9 mouse cellular contexts compared by ENCODE assay signal in genomic region chr8:109970323-109970722, GRCm38 (mm10). TPM values are rescaled to one million over a fixed set of nuclear protein-coding genes. Genes with fewer than 3 reads are reported as not detected.
DNase-seq lines count a peak whose midpoint lies in the region; ATAC-seq and TF ChIP-seq lines count a peak whose summit lies in the region.
"Had no signal": no experiment of that assay in that cellular context is flagged by ENCODE, and none has a peak within 500 bp of the region (broad histone marks: within the 10 kb centered on the region; RNA-seq: fewer than 3 reads in every experiment).

No protein-coding gene starts in this region.

- no peak overlapping the region for H3K4me3 ChIP-seq in cerebellum, adult 2 months (replicated peaks; ENCODE audit: insufficient read depth, low read depth, low read length)
- no peak overlapping the region for H3K4me3 ChIP-seq in liver, adult 2 months (ENCODE audit: insufficient read depth, low read depth, low read length)
- H3K4me3 ChIP-seq in liver, embryonic 12.5 days: no peak overlapping the region

- H3K4me2 ChIP-seq in liver, embryonic 12.5 days: no peak overlapping the region

- H3K9me3 ChIP-seq in liver, embryonic 12.5 days (replicated peaks): no peaks in the 10 kb centered on the region

- H3K27me3 ChIP-seq in cerebellum, adult 2 months (ENCODE audit: control insufficient read depth, insufficient read depth, low read length): no peaks in the 10 kb centered on the region; the same call in 1 of the 2 replicates
- H3K27me3 ChIP-seq in liver, adult 2 months (ENCODE audit: control insufficient read depth, insufficient read depth, low read length): no peaks in the 10 kb centered on the region
- H3K27me3 ChIP-seq in liver, embryonic 12.5 days (replicated peaks): peaks cover 27% of the 10 kb centered on the region

- no peaks in the 10 kb centered on the region for H3K79me2 ChIP-seq in liver, adult 2 months (ENCODE audit: control insufficient read depth, insufficient read depth, low read length)

- H3K9ac ChIP-seq in liver, adult 2 months (ENCODE audit: low read depth, low read length): peak overlapping the region; percentile 63
- no peak overlapping the region for H3K9ac ChIP-seq in liver, embryonic 12.5 days

- H3K27ac ChIP-seq in cerebellum, adult 2 months (ENCODE audit: insufficient read depth, low read length): no peak overlapping the region
- 0 out of 2 replicates have a peak overlapping the region, but pooled peaks have one; percentile 6 for H3K27ac ChIP-seq in liver, adult 2 months (replicated peaks; ENCODE audit: insufficient read depth, low read depth, low read length)
- H3K27ac ChIP-seq in liver, embryonic 12.5 days: no peak overlapping the region

- no peaks in the 10 kb centered on the region for H3K36me3 ChIP-seq in liver, adult 2 months (ENCODE audit: control insufficient read depth, insufficient read depth, low read length)
- no peaks in the 10 kb centered on the region for H3K36me3 ChIP-seq in liver, embryonic 12.5 days

- WGBS in cerebellum, adult 2 months: 6% methylated on average over 9 of the region's 9 CpGs
- WGBS in liver, adult 2 months: 2% methylated on average over 9 of the region's 9 CpGs
- 4% methylated on average over 9 of the region's 9 CpGs for WGBS in liver, embryonic 12.5 days (ENCODE audit: insufficient replicate concordance)

- no peak for TF ChIP-seq POLR2A in cerebellum, adult 2 months (IDR thresholded peaks at IDR 0.05; ENCODE audit: borderline replicate concordance, insufficient read depth, low read length)
- TF ChIP-seq POLR2A in liver, adult 2 months (IDR thresholded peaks at IDR 0.05; ENCODE audit: extremely low read depth, insufficient read depth, low read length): no peak

- DNase-seq in cerebellum, adult 2 months: peak in 1 of 2 experiments; percentile 33
- no peak for DNase-seq in cerebellum, adult 9-11 months
- peak; percentile 89 for DNase-seq in liver, adult 2 months (ENCODE audit: extremely low read depth, low read depth, low spot score)
- DNase-seq in c-Kit-positive CD71-positive TER-119-positive erythroid progenitor cells, embryonic 14.5 days (ENCODE audit: low spot score): peak; percentile 26
- no peak for DNase-seq in adrenal gland, postnatal 10 days
- DNase-seq in T-cell, adult 2 months (ENCODE audit: low spot score): no peak

- ATAC-seq in liver, embryonic 12.5 days: no peak
- 0 out of 2 replicates have a peak, but pooled peaks have one; percentile 47 for ATAC-seq in monocyte, adult 5-6 weeks (replicated peaks; ENCODE audit: insufficient number of reproducible peaks, low FRiP score, low TSS enrichment, poor library complexity, severe bottlenecking)

- H3K4me1 ChIP-seq in cerebellum, adult 2 months (ENCODE audit: control insufficient read depth, insufficient read depth, low read length): no peaks in the 10 kb centered on the region
- H3K4me1 ChIP-seq in liver, adult 2 months (ENCODE audit: control insufficient read depth, insufficient read depth, low read length): peaks cover 10% of the 10 kb centered on the region
- H3K4me1 ChIP-seq in liver, embryonic 12.5 days: no peaks in the 10 kb centered on the region

- peak; percentile 66; the same call in 1 of the 2 replicates for TF ChIP-seq CTCF in cerebellum, adult 2 months (IDR thresholded peaks at IDR 0.05; ENCODE audit: borderline replicate concordance, insufficient read depth, low read depth, low read length)
- peak; percentile 72 for TF ChIP-seq CTCF in liver, adult 2 months (IDR thresholded peaks at IDR 0.05; ENCODE audit: low read depth, low read length)

RNA-seq across cellular contexts. Expression of gene Marveld3, which starts 8.3 kb away (rescaled TPM):
- polyA plus RNA-seq in cerebellum, adult 2 months (2012; rRNA removed): 0.21 and 0.33 TPM in 2 replicates
- 0.37 and 0.81 TPM in 2 replicates for total RNA-seq in liver, adult 2 months (2014; rRNA removed)
- 0.23 and 0.70 TPM in 2 replicates for polyA plus RNA-seq in liver, adult 2 months (2012; rRNA removed)
- polyA plus RNA-seq in liver, embryonic 12.5 days (2016; fragmentation: Nextera tagmentation; extraction: Ambion mirVana): 0.07 and 0.15 TPM in 2 replicates
- not detected in 3 replicates for total RNA-seq in monocyte, adult 5-6 weeks (2017)
- total RNA-seq in adrenal gland, postnatal 10 days (2021): under 1 TPM; 0.27 to 0.90 TPM

RNA-seq across cellular contexts. Expression of gene Tat, which starts 19.9 kb away (rescaled TPM):
- polyA plus RNA-seq in cerebellum, adult 2 months (2012; rRNA removed): 0.05 TPM in 1 of 2 replicates, not detected in the other
- 815 and 1,088 TPM in 2 replicates for total RNA-seq in liver, adult 2 months (2014; rRNA removed)
- polyA plus RNA-seq in liver, adult 2 months (2012; rRNA removed): 868 and 1,411 TPM in 2 replicates
- polyA plus RNA-seq in liver, embryonic 12.5 days (2016; fragmentation: Nextera tagmentation; extraction: Ambion mirVana): 0.10 and 0.13 TPM in 2 replicates
- not detected in 3 replicates for total RNA-seq in monocyte, adult 5-6 weeks (2017)
- 10 to 100 TPM in 1 of 2 experiments, 1 to 10 TPM in 1; 8.9 to 35.1 TPM for total RNA-seq in adrenal gland, postnatal 10 days (2021)
- polyA plus RNA-seq: heart, embryonic 14.5 days had no signal

Comparison
In these comparisons a context has a peak if more than half of its experiments do, and no peak if none do; other contexts are left out.
1. DNase-seq: peak in liver, adult 2 months (single experiment) and c-Kit-positive CD71-positive TER-119-positive erythroid progenitor cells, embryonic 14.5 days (single experiment); none in cerebellum, adult 9-11 months (single experiment), adrenal gland, postnatal 10 days (single experiment) and T-cell, adult 2 months (single experiment).
2. RNA of gene Tat, which starts 19.9 kb away (total RNA-seq): 815 to 1,088 TPM in liver, adult 2 months; 8.9 to 35.1 TPM in adrenal gland, postnatal 10 days and not detected in monocyte, adult 5-6 weeks; every median in the first group is over 10 times any median in the second.